Mouse (Mus musculus): ENCODE measurements at regions not wholly inside any gene's neighbourhood (a gene's known extent, or its start where the extent isn't known, plus 50 kb on each side); places are given as distances from the start of the nearest gene placed in this dataset.

DNA sequence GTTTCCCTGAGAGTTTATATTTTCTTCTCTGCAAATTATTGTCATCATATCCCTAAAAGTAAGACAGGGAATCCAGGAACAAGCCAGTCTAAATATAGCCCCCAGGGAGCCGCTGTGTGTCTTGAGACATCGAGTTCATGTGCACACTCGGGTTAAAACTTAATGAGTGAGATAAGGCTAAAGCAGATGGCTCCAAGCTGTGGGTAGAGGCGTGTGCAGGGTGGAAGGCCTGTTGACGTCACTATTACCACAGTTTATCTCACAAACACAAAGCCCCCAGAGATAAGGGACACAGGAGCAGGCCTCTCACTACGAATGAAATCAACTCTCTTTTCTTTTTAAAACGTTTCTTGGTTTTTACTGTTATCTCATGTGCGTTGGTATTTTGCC lies 218.6 kb upstream of the Hes1 start:
- TF ChIP-seq CTCF (IDR thresholded peaks at IDR 0.05; ENCODE audit: extremely low read depth, insufficient read depth, low read length) (no peak), POLR2A (IDR thresholded peaks at IDR 0.05; ENCODE audit: extremely low read depth, insufficient read depth, low read length) (no peak)

All from cortical plate, adult 2 months (tissue).